Mouse (Mus musculus): Measurements from ENCODE around the gene Tead3. TPM values are rescaled to one million over a fixed set of nuclear protein-coding genes. Genes with fewer than 3 reads are reported as not detected.

Tead3 gene
- polyA plus RNA-seq (2017; shearing (Covaris generic)) = 0.18 TPM

GRCm38 (mm10) chr17:28350466-28351352, at the start of gene Tead3:
Gene Tead3, minus strand, starts transcription at chr17:28350817.

GRCm38 (mm10) chr17:28365122-28365521, 14.5 kb upstream of the Tead3 start, which contains the start of gene Tulp1:
Gene Tulp1, minus strand, starts transcription at chr17:28365222.

GRCm38 (mm10) chr17:28328366-28328928, 22.2 kb downstream of the Tead3 start, which contains the start of gene Rpl10a:
Gene Rpl10a, plus strand, starts transcription at chr17:28328471.

GRCm38 (mm10) chr17:28313212-28313879, 37.3 kb downstream of the Tead3 start, which contains the start of gene Fance:
Gene Fance, plus strand, starts transcription at chr17:28313519.

Other genes with a start within 250 kb of the Tead3 start
- gene Scube3, start 208.7 kb downstream of the Tead3 start, polyA plus RNA-seq (2017; shearing (Covaris generic)) = not detected
- 6.1 TPM for gene Zfp523, start 173.7 kb downstream of the Tead3 start, polyA plus RNA-seq (2017; shearing (Covaris generic))
- 218 TPM for gene Def6, start 143.0 kb downstream of the Tead3 start, polyA plus RNA-seq (2017; shearing (Covaris generic))
- 2.1 TPM for gene Ppard, start 118.1 kb downstream of the Tead3 start, polyA plus RNA-seq (2017; shearing (Covaris generic))
- 9.0 TPM for gene Fance, start 37.3 kb downstream of the Tead3 start, polyA plus RNA-seq (2017; shearing (Covaris generic))
- gene Rpl10a, start 22.3 kb downstream of the Tead3 start, polyA plus RNA-seq (2017; shearing (Covaris generic)) = 322 TPM
- not detected for gene Tulp1, start 14.4 kb upstream of the Tead3 start, polyA plus RNA-seq (2017; shearing (Covaris generic))
- gene Fkbp5, start 166.7 kb upstream of the Tead3 start, polyA plus RNA-seq (2017; shearing (Covaris generic)) = 10.3 TPM
- not detected for gene Armc12, start 180.0 kb upstream of the Tead3 start, polyA plus RNA-seq (2017; shearing (Covaris generic))
- not detected for gene Clpsl2, start 198.6 kb upstream of the Tead3 start, polyA plus RNA-seq (2017; shearing (Covaris generic))
- gene Clps, start 209.9 kb upstream of the Tead3 start, polyA plus RNA-seq (2017; shearing (Covaris generic)) = not detected
- gene Lhfpl5, start 224.8 kb upstream of the Tead3 start, polyA plus RNA-seq (2017; shearing (Covaris generic)) = 1.00 TPM